24 mouse cellular contexts compared by ENCODE assay signal in genomic region chr17:12268091-12268490, GRCm38 (mm10).
"Had no signal": no experiment of that assay in that cellular context is flagged by ENCODE, and none has a peak within 500 bp of the region (broad histone marks: within the 10 kb centered on the region; RNA-seq: fewer than 3 reads in every experiment).

No protein-coding gene starts in this region.

- H3K4me3 ChIP-seq: left cerebral cortex, adult 2 months; limb, embryonic 10.5 days; limb, embryonic 13.5 days; liver, embryonic 12.5 days; liver, embryonic 15.5 days; lung, embryonic 15.5 days; megakaryocyte, embryonic 14.5 days; midbrain, embryonic 10.5 days; midbrain, embryonic 13.5 days; neural tube, embryonic 12.5 days; neural tube, embryonic 15.5 days had no signal

- DNase-seq: kidney, adult 9 months; kidney, postnatal 14 days; layer of hippocampus, postnatal 36 days; liver; lung, adult 18-20 months; lung, postnatal 36 days; right cerebral cortex, adult 18-20 months; right cerebral cortex, postnatal 14 days; right cerebral cortex, postnatal 4 days; thymus, adult 2 months; thymus, postnatal 14 days; thymus, postnatal 4 days had no signal

- H3K27ac ChIP-seq: left cerebral cortex, adult 2 months; limb, embryonic 13.5 days; liver, embryonic 12.5 days; liver, embryonic 15.5 days; lung, embryonic 15.5 days; neural tube, embryonic 12.5 days; neural tube, embryonic 15.5 days; stomach, postnatal 0 days had no signal
